Mouse (Mus musculus): ENCODE data around the gene Rhox3c. TPM values are rescaled to one million over a fixed set of nuclear protein-coding genes. Genes with fewer than 3 reads are reported as not detected.
"Not testable (repeated sequence)": the region's sequence is repeated elsewhere in the genome, so short reads cannot be mapped to it uniquely, and the experiment has no call there.

Gene Rhox3c
- total RNA-seq (2021): not detected in 2 replicates
- long read RNA-seq, experiment 1: 0 reads
- long read RNA-seq, experiment 2: 0 reads

- DNase-seq: not testable (repeated sequence)
Observed at GRCm38 (mm10) chrX:37458285-37458684, at the start of gene Rhox3c. Rhox3c (plus strand) TSS chrX:37458585.

DNA sequence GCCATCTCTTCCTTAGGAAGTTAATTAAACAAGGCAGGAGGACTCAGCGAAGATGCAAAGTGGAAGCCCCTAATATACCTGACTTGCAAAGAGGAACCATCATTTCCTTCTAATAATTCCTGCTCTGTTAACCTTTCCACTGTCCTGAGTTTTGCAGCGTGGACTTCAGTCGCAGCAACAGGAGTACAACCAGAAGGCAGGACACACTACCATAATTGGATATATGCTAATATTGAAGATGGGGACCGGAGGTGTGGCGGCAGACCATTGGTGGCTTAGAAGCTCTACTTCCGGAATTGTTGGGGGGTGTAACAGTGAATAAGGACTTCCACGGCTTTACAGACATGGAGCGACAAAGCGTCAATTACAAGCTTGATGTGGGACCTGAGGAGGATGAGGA is 46.6 kb upstream of the Rhox3c start, which contains the start of gene Rhox2b:
Gene Rhox2b (plus strand): TSS at position 301 of the 400 bp plus-strand sequence.
- DNase-seq: not testable (repeated sequence)

DNA sequence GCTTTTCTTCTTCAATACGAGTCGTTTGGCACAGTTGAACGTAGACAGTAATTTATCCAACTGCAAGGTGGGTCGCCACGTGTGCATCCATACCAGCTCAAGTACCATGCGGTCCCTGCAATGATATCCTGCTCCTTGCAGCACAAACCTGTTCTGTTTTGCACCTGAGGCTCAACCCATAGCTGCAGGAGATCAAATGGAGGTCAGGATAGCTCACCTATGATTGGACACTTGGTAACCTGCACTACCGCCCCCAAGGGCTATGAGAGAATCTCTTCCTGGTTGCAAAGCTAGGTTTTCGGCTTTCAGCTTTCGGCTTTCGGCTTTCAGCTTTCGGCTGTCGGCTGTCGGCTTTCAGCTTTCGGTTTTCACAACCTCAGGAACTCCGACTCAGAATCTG is 26.2 kb upstream of the Rhox3c start, which contains the start of gene Rhox4b:
Gene Rhox4b (plus strand): TSS at position 301 of the 400 bp plus-strand sequence.
- DNase-seq: not testable (repeated sequence)

GRCm38 (mm10) chrX:37453380-37453779 is 5.0 kb upstream of the Rhox3c start, which contains the start of gene Rhox2c:
Rhox2c (plus strand) TSS chrX:37453680.
- DNase-seq: not testable (repeated sequence)

DNA sequence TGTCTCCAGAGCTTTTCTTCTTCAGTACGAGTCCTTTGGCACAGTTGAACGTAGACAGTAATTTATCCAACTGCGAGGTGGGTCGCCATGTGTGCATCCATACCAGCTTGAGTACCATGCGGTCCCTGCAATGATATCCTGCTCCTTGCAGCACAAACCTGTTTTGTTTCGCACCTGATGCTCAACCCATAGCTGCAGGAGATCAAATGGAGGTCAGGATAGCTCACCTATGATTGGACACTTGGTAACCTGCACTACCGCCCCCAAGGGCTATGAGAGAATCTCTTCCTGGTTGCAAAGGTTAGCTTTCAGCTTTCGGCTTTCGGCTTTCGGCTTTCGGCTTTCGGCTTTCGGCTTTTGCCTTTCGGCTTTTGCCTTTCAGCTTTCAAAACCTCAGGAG is 21.7 kb downstream of the Rhox3c start, which contains the start of gene Rhox4c:
Gene Rhox4c (plus strand): TSS at position 301 of the 400 bp plus-strand sequence.
- DNase-seq: not testable (repeated sequence)

DNA sequence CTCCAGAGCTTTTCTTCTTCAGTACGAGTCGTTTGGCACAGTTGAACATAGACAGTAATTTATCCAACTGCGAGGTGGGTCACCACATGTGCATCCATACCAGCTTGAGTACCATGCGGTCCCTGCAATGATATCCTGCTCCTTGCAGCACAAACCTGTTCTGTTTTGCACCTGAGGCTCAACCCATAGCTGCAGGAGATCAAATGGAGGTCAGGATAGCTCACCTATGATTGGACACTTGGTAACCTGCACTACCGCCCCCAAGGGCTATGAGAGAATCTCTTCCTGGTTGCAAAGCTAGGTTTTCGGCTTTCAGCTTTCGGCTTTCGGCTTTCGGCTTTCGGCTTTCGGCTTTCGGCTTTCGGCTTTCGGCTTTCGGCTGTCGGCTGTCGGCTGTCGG is 55.7 kb downstream of the Rhox3c start, which contains the start of gene Rhox4d:
Gene Rhox4d (plus strand): TSS at position 301 of the 400 bp plus-strand sequence.
- not testable (repeated sequence) for DNase-seq

Other genes starting within 250 kb of the Rhox3c start
- not detected in 2 replicates for gene Gm9, start 247.5 kb upstream of the Rhox3c start, total RNA-seq (2021)
- gene Rhox1, start 236.3 kb upstream of the Rhox3c start, total RNA-seq (2021): not detected in 2 replicates
- gene Rhox2a, start 213.6 kb upstream of the Rhox3c start, total RNA-seq (2021): not detected in 2 replicates
- gene Rhox3a, start 208.7 kb upstream of the Rhox3c start, total RNA-seq (2021): not detected in 2 replicates
- not detected in 2 replicates for gene Rhox4a, start 193.2 kb upstream of the Rhox3c start, total RNA-seq (2021)
- not detected in 2 replicates for gene Rhox3a2, start 78.6 kb upstream of the Rhox3c start, total RNA-seq (2021)
- not detected in 2 replicates for gene Rhox4a2, start 67.7 kb upstream of the Rhox3c start, total RNA-seq (2021)
- not detected in 2 replicates for gene Rhox2b, start 46.5 kb upstream of the Rhox3c start, total RNA-seq (2021)
- gene Rhox4b, start 26.1 kb upstream of the Rhox3c start, total RNA-seq (2021): not detected in 2 replicates
- not detected in 2 replicates for gene Rhox2c, start 4.9 kb upstream of the Rhox3c start, total RNA-seq (2021)
- gene Rhox4c, start 21.8 kb downstream of the Rhox3c start, total RNA-seq (2021): not detected in 2 replicates
- not detected in 2 replicates for gene Rhox2d, start 34.8 kb downstream of the Rhox3c start, total RNA-seq (2021)
- gene Rhox4d, start 55.8 kb downstream of the Rhox3c start, total RNA-seq (2021): not detected in 2 replicates
- not detected in 2 replicates for gene Rhox2e, start 71.9 kb downstream of the Rhox3c start, total RNA-seq (2021)
- gene Rhox3e, start 83.4 kb downstream of the Rhox3c start, total RNA-seq (2021): not detected in 2 replicates
- not detected in 2 replicates for gene Rhox4e, start 98.8 kb downstream of the Rhox3c start, total RNA-seq (2021)
- not detected in 2 replicates for gene Rhox2f, start 112.8 kb downstream of the Rhox3c start, total RNA-seq (2021)
- gene Rhox3f, start 122.4 kb downstream of the Rhox3c start, total RNA-seq (2021): not detected in 2 replicates
- not detected in 2 replicates for gene Rhox4f, start 149.1 kb downstream of the Rhox3c start, total RNA-seq (2021)
- not detected in 2 replicates for gene Rhox3g, start 170.0 kb downstream of the Rhox3c start, total RNA-seq (2021)
- not detected in 2 replicates for gene Rhox2g, start 184.9 kb downstream of the Rhox3c start, total RNA-seq (2021)
- not detected in 2 replicates for gene Rhox4g, start 192.7 kb downstream of the Rhox3c start, total RNA-seq (2021)
- gene Rhox3h, start 210.2 kb downstream of the Rhox3c start, total RNA-seq (2021): not detected in 2 replicates
- not detected in 2 replicates for gene Rhox2h, start 214.7 kb downstream of the Rhox3c start, total RNA-seq (2021)

All from adrenal gland, postnatal 14 days (tissue).